Mouse (Mus musculus) spleen, adult 2 months (tissue): Measurements from ENCODE around the gene Elovl2.

ENCODE experiments used
- CTCF ChIP-seq: fragments of 200-500 bp; IDR thresholded peaks from 2 replicates; pipeline ENCODE4 v1.5.1; 2011; ENCODE audit warnings: mild to moderate bottlenecking, inconsistent platforms; ENCODE audit not compliant: insufficient read depth, insufficient read length, insufficient replicate concordance; ENCODE audit errors: extremely low read depth
- POLR2A ChIP-seq: fragments of 200-500 bp; IDR thresholded peaks from 2 replicates; pipeline ENCODE4 v1.6.1; 2011; ENCODE audit warnings: low read depth, low read length, inconsistent platforms

- no peak for TF ChIP-seq CTCF
- TF ChIP-seq POLR2A, result no peak
Observed at GRCm38 (mm10) chr13:41267827-41268408, 47.7 kb upstream of the Elovl2 start.
